Mouse (Mus musculus) kidney, adult 2 months (tissue): Measurements from ENCODE around the gene Nedd4.

ENCODE experiments used
- CTCF ChIP-seq: fragments of 200-500 bp; conservative IDR thresholded peaks from 2 replicates; pipeline ENCODE4 v1.5.1; 2011; ENCODE audit warnings: low read depth, mild to moderate bottlenecking, control low read depth, low read length, moderate library complexity, mixed read lengths; ENCODE audit not compliant: insufficient read depth, insufficient read length
- POLR2A ChIP-seq: fragments of 200-500 bp; IDR thresholded peaks from one replicate; pipeline ENCODE4 v1.6.1; 2011; ENCODE audit warnings: low read depth, low read length, control low read depth

GRCm38 (mm10) chr9:72655602-72656001 is 6.5 kb upstream of the Nedd4 start:
- no peak for TF ChIP-seq POLR2A
- no peak for TF ChIP-seq CTCF
